Mouse (Mus musculus): ENCODE measurements at regions not wholly inside any gene's neighbourhood (a gene's known extent, or its start where the extent isn't known, plus 50 kb on each side); places are given as distances from the start of the nearest gene placed in this dataset.

DNA sequence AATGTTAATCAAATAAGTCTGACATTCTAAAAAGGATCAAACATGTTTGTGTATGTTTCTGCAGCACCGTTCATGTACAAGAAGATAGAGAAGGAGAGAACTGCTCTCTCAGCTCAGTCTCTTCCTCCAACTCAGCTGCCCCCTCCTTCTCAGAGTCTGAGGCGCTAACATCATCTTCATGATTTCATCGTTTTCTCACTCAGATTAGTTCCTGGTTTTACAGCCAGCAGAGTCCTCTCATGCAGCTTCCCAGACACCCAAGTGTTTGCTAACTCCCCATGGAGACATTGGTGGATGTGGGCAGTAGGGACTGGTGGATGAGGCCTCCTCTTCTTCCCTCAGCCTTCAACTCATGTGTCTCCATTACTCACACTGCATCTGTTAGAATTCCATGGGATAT, 153.6 kb upstream of the Nrp1 start:
- TF ChIP-seq CTCF (IDR thresholded peaks at IDR 0.05; ENCODE audit: extremely low read depth, insufficient read depth, low read length) (no peak), POLR2A (IDR thresholded peaks at IDR 0.05; ENCODE audit: extremely low read depth, insufficient read depth, low read length) (no peak)
- H3K4me3 ChIP-seq (ENCODE audit: insufficient read depth, low read length): no peak overlapping the region
- H3K27ac ChIP-seq (ENCODE audit: insufficient read depth, low read length): no peak overlapping the region

DNA sequence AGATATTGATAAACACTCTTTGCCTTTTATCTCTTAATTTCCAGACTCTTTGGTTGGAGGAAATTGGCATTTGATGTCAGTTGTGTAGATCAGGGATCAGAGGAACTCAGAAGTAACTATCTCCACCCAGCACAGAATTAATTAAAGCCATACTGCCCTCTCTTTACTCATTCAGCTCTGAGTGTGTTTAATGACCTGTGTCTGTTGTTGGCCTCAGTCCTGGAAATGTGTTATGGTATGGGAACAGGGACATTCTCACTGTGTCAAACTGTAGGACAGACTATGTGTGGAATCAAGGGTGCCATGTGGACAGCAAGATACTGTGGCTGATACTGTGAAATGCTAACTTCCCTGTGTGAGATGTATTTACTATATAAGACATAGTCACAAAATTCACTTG, 151.3 kb upstream of the Nrp1 start:
- TF ChIP-seq POLR2A (IDR thresholded peaks at IDR 0.05; ENCODE audit: extremely low read depth, insufficient read depth, low read length): no peak
- no peak for TF ChIP-seq CTCF (IDR thresholded peaks at IDR 0.05; ENCODE audit: extremely low read depth, insufficient read depth, low read length)
- H3K4me3 ChIP-seq (ENCODE audit: insufficient read depth, low read length): no peak overlapping the region
- H3K4me1 ChIP-seq (ENCODE audit: control insufficient read depth, insufficient read depth, low read length): 0 out of 2 replicates have a peak, but pooled peaks cover 1% of the 10 kb centered on the region
- no peak overlapping the region for H3K27ac ChIP-seq (ENCODE audit: insufficient read depth, low read length)

More for the DNA sequence above, 153.6 kb upstream of the Nrp1 start:
- 0 out of 2 replicates have a peak, but pooled peaks cover 1% of the 10 kb centered on the region for H3K4me1 ChIP-seq (ENCODE audit: control insufficient read depth, insufficient read depth, low read length)

DNA sequence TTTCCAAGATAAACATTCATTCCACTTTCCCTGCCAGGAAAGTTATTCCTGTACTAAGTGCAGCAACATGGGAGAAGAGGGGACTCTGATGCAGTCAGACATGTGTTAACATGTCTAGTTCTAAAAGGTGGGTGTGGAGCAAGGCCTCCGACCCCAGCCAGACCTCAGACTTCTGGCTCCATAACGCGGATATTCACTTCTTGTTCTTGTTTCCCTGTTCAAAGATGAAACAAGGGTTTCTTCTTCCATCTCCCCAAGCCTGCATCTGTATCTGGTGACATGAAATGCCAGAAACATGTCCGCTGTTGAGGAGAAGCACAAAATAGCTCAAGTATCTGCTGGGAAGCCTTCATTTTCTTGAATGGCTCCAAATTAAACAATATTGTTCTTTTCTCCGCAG, 147.6 kb upstream of the Nrp1 start:
- Histone ChIP-seq H3K27ac (ENCODE audit: insufficient read depth, low read length) (no peak overlapping the region), H3K4me1 (ENCODE audit: control insufficient read depth, insufficient read depth, low read length) (no peaks in the 10 kb centered on the region), H3K4me3 (ENCODE audit: insufficient read depth, low read length) (no peak overlapping the region)
- TF ChIP-seq CTCF (IDR thresholded peaks at IDR 0.05; ENCODE audit: extremely low read depth, insufficient read depth, low read length) (no peak), POLR2A (IDR thresholded peaks at IDR 0.05; ENCODE audit: extremely low read depth, insufficient read depth, low read length) (no peak)

DNA sequence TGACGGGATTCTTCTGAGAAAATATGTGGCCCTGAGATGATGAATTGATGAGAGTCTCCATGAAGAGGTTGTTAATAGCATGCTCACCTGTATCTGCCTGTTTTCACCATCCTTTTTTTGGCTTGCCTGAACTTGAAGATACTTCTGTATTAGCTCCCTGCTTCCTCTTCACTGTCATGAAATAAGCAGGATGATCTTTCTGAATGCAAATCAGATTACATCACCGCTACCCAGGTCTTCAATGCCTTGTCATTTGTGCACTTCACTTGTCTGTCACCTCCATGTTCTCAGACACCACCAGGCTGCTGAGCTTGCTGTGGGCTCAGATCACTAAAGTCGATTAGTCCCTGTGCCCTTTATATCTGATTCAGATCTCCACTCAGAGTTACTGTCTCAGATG, 146.2 kb upstream of the Nrp1 start:
- Histone ChIP-seq H3K4me3 (ENCODE audit: insufficient read depth, low read length) (no peak overlapping the region), H3K4me1 (ENCODE audit: control insufficient read depth, insufficient read depth, low read length) (no peaks in the 10 kb centered on the region), H3K27ac (ENCODE audit: insufficient read depth, low read length) (no peak overlapping the region)
- TF ChIP-seq POLR2A (IDR thresholded peaks at IDR 0.05; ENCODE audit: extremely low read depth, insufficient read depth, low read length): no peak
- TF ChIP-seq CTCF (IDR thresholded peaks at IDR 0.05; ENCODE audit: extremely low read depth, insufficient read depth, low read length): no peak

DNA sequence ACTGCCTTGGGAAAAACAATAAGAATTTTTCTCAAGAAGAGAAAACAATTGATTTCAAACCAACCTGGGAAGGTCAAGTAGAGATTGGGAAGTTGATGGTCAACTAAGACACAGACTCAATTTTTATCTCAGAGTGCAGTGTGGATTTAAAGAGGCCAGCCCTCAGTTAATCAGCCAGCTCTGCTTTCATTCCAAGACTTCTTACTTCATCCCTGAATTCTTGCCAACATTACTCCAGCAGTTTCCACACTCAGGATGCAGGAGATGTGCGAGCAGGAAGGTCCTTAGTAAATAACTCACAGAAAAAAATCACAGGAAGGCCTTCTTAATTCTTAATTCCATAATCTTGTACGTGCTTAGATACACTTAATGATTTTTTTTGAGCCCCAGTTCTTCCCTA, 144.1 kb upstream of the Nrp1 start:
- Histone ChIP-seq H3K27ac (ENCODE audit: insufficient read depth, low read length) (no peak overlapping the region), H3K4me3 (ENCODE audit: insufficient read depth, low read length) (no peak overlapping the region), H3K4me1 (ENCODE audit: control insufficient read depth, insufficient read depth, low read length) (no peaks in the 10 kb centered on the region)
- no peak for TF ChIP-seq CTCF (IDR thresholded peaks at IDR 0.05; ENCODE audit: extremely low read depth, insufficient read depth, low read length)
- TF ChIP-seq POLR2A (IDR thresholded peaks at IDR 0.05; ENCODE audit: extremely low read depth, insufficient read depth, low read length): no peak

DNA sequence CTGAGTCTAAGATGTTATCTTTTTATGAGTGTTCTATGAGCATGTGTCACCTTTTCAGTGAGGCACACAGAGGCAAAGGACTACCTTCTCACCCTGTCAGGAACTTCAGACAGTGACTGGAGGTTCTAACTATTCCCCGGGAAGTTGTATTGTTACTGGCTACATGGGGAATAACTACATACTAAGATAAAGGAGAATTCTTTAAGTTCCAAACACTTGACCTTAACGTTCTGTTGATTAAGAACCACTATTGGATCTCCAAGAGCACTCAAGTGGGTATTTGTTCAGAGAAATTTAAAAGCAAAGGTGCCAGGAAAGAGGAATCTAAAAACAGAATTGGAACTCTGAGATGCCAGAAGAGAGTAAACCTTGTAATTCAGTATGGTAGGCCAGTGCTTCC, 139.5 kb upstream of the Nrp1 start:
- Histone ChIP-seq H3K4me3 (ENCODE audit: insufficient read depth, low read length) (no peak overlapping the region), H3K27ac (ENCODE audit: insufficient read depth, low read length) (no peak overlapping the region), H3K4me1 (ENCODE audit: control insufficient read depth, insufficient read depth, low read length) (no peaks in the 10 kb centered on the region)
- TF ChIP-seq CTCF (IDR thresholded peaks at IDR 0.05; ENCODE audit: extremely low read depth, insufficient read depth, low read length) (no peak), POLR2A (IDR thresholded peaks at IDR 0.05; ENCODE audit: extremely low read depth, insufficient read depth, low read length) (no peak)

DNA sequence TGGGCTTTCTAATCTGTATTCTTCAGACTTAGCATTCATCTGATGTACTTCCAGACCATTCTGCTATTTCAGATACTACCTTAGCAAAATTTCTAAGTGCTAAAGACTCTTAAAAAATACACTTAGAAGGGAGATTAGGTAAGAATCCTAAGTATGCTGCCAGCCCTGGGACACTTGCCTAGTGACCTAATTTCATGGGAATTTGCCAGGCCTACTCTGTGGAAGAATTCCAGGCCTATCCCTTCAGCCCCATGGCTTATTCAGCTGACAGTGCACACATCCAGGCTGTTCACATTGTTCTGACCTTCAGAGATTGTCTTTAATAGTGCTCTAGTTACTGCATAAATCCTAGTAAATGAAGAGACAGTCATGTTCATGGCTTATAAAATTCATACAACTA, 138.9 kb upstream of the Nrp1 start:
- H3K27ac ChIP-seq (ENCODE audit: insufficient read depth, low read length): no peak overlapping the region
- TF ChIP-seq POLR2A (IDR thresholded peaks at IDR 0.05; ENCODE audit: extremely low read depth, insufficient read depth, low read length): no peak
- TF ChIP-seq CTCF (IDR thresholded peaks at IDR 0.05; ENCODE audit: extremely low read depth, insufficient read depth, low read length): no peak

DNA sequence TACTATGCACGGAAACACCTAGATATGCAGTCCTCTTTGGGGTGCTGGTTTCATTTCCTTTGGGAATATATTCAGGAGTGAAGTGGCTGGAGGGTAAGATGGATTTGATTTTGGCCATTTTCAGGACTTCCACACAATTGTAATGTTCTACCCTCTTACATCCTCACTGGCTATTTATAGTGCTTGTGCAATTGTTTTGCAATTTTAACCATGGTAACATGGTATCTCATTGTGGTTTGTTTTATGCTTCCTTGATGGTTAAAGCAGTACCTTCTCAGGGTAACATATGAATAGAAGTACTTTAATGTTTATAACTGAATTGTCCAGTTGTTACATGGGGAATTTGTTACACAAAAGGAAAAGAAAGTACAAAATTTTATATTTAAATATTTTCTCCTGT, 135.3 kb upstream of the Nrp1 start:
- no peak overlapping the region for H3K4me3 ChIP-seq (ENCODE audit: insufficient read depth, low read length)
- no peaks in the 10 kb centered on the region for H3K4me1 ChIP-seq (ENCODE audit: control insufficient read depth, insufficient read depth, low read length)
- H3K27ac ChIP-seq (ENCODE audit: insufficient read depth, low read length): no peak overlapping the region
- TF ChIP-seq POLR2A (IDR thresholded peaks at IDR 0.05; ENCODE audit: extremely low read depth, insufficient read depth, low read length) (no peak), CTCF (IDR thresholded peaks at IDR 0.05; ENCODE audit: extremely low read depth, insufficient read depth, low read length) (no peak)

More for the DNA sequence above, 138.9 kb upstream of the Nrp1 start:
- Histone ChIP-seq H3K4me3 (ENCODE audit: insufficient read depth, low read length) (no peak overlapping the region), H3K4me1 (ENCODE audit: control insufficient read depth, insufficient read depth, low read length) (no peaks in the 10 kb centered on the region)

DNA sequence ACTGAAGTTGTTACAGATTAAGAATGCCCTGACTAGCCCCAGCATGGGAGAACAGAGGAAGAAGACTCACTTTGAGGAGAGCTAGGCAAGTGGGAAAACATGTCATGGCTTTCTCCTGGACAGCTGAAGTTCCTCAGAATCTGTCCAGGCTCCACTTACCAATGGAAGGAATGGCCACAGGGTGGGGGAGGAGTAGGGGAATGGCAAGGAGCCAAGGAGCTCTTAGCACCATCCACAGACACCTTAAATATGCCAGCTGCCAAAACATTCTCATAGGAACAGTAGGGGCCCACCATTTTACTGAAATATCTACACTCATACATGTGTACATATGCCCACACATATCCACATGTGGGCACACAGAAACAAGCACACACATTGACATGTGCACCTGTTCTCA, 134.9 kb upstream of the Nrp1 start:
- Histone ChIP-seq H3K4me1 (ENCODE audit: control insufficient read depth, insufficient read depth, low read length) (no peaks in the 10 kb centered on the region), H3K27ac (ENCODE audit: insufficient read depth, low read length) (no peak overlapping the region), H3K4me3 (ENCODE audit: insufficient read depth, low read length) (no peak overlapping the region)
- TF ChIP-seq POLR2A (IDR thresholded peaks at IDR 0.05; ENCODE audit: extremely low read depth, insufficient read depth, low read length) (no peak), CTCF (IDR thresholded peaks at IDR 0.05; ENCODE audit: extremely low read depth, insufficient read depth, low read length) (no peak)

DNA sequence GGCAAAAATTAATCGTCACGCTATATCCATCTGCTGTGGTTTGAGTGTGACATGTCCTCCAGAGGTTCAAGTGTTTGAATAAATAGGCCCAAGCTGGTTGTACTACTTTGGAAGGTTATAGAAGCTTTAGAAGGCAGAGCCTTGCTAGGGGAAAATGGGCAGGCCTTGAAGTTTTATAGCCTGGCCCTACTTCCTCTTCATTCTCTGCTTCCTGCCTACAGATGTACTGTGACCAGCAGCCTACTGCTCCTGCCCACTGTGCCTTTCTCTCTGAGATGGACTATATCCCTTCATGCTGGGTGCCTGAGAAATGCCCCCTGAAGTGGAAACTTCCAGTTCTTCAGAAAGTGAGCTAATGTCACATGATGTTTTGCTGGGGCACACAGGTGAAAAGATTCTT, 133.3 kb upstream of the Nrp1 start:
- TF ChIP-seq CTCF (IDR thresholded peaks at IDR 0.05; ENCODE audit: extremely low read depth, insufficient read depth, low read length) (no peak), POLR2A (IDR thresholded peaks at IDR 0.05; ENCODE audit: extremely low read depth, insufficient read depth, low read length) (no peak)
- no peak overlapping the region for H3K4me3 ChIP-seq (ENCODE audit: insufficient read depth, low read length)
- no peak overlapping the region for H3K27ac ChIP-seq (ENCODE audit: insufficient read depth, low read length)
- no peaks in the 10 kb centered on the region for H3K4me1 ChIP-seq (ENCODE audit: control insufficient read depth, insufficient read depth, low read length)

DNA sequence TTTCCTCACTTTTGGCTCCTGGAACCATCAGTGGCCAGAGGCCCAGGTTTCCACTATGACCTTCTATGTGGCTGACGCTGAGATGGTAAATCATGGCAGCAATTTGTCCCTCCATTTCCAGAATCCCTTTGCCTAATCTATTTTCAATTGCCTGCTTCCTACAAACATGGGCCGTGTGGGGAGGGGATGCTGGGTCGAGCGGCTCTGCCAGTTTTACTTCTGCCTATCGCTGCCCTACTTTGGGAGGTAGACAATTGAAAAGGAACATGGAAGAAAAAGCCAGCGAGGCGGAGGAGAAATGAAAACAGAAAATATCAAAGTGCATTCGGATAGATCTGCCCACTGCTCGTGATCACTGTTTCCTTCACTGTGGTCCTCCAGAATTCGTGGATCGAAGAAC, 123.3 kb upstream of the Nrp1 start:
- Histone ChIP-seq H3K4me3 (ENCODE audit: insufficient read depth, low read length) (no peak overlapping the region), H3K4me1 (ENCODE audit: control insufficient read depth, insufficient read depth, low read length) (no peaks in the 10 kb centered on the region), H3K27ac (ENCODE audit: insufficient read depth, low read length) (no peak overlapping the region)
- no peak for TF ChIP-seq POLR2A (IDR thresholded peaks at IDR 0.05; ENCODE audit: extremely low read depth, insufficient read depth, low read length)
- TF ChIP-seq CTCF (IDR thresholded peaks at IDR 0.05; ENCODE audit: extremely low read depth, insufficient read depth, low read length): no peak

Data from cortical plate, adult 2 months (tissue).